Mouse (Mus musculus): ENCODE measurements around the gene Map4. TPM values are rescaled to one million over a fixed set of nuclear protein-coding genes. Genes with fewer than 3 reads are reported as not detected.
A peak's percentile ranks its signal among the peaks of the same experiment; 100 is the strongest.

Gene Map4
- 46.7 and 49.9 TPM in 2 replicates for polyA plus RNA-seq (2015; fragmentation: Nextera tagmentation; extraction: Ambion mirVana)

GRCm38 (mm10) chr9:109931257-109932171 lies at the start of gene Map4:
Map4 (plus strand) TSS chr9:109931460.
- Histone ChIP-seq H3K9me3 (no peaks in the 10 kb centered on the region), H3K27me3 (no peaks in the 10 kb centered on the region), H3K27ac (peak within 1 kb of the TSS; percentile 98), H3K36me3 (no peaks in the 10 kb centered on the region), H3K4me2 (peak within 1 kb of the TSS; percentile 82), H3K4me3 (peak within 1 kb of the TSS; percentile 86), H3K9ac (peak within 1 kb of the TSS; percentile 89), H3K4me1 (peaks cover 10% of the 10 kb centered on the region)
- WGBS, result under 1% methylated on average over 90 of the region's 94 CpGs
- peak; percentile 97 for ATAC-seq (ENCODE audit: borderline replicate concordance, extremely low read depth, low FRiP score, low TSS enrichment)

GRCm38 (mm10) chr9:109886259-109886658 lies 45.0 kb upstream of the Map4 start:
- WGBS, result 63% methylated on average over 4 of the region's 4 CpGs
- no peaks in the 10 kb centered on the region for H3K27me3 ChIP-seq
- H3K27ac ChIP-seq, result no peak overlapping the region
- H3K36me3 ChIP-seq, result peaks cover 99% of the 10 kb centered on the region
- no peaks in the 10 kb centered on the region for H3K9me3 ChIP-seq
- H3K4me2 ChIP-seq, result no peak overlapping the region
- no peaks in the 10 kb centered on the region for H3K4me1 ChIP-seq
- no peak overlapping the region for H3K9ac ChIP-seq
- no peak for ATAC-seq (ENCODE audit: borderline replicate concordance, extremely low read depth, low FRiP score, low TSS enrichment)
- no peak overlapping the region for H3K4me3 ChIP-seq

GRCm38 (mm10) chr9:109887321-109887720 lies 43.9 kb upstream of the Map4 start:
- no peaks in the 10 kb centered on the region for H3K27me3 ChIP-seq
- 88% methylated on average over 5 of the region's 5 CpGs for WGBS

GRCm38 (mm10) chr9:109891501-109891900 lies 39.8 kb upstream of the Map4 start:
- no peaks in the 10 kb centered on the region for H3K9me3 ChIP-seq
- H3K27ac ChIP-seq, result no peak overlapping the region
- no peak overlapping the region for H3K9ac ChIP-seq
- no peak for ATAC-seq (ENCODE audit: borderline replicate concordance, extremely low read depth, low FRiP score, low TSS enrichment)
- peaks cover 6% of the 10 kb centered on the region for H3K4me1 ChIP-seq
- H3K4me3 ChIP-seq, result no peak overlapping the region
- H3K27me3 ChIP-seq, result no peaks in the 10 kb centered on the region
- no peak overlapping the region for H3K4me2 ChIP-seq
- WGBS, result 83% methylated on average over 8 of the region's 8 CpGs
- H3K36me3 ChIP-seq, result peaks cover 77% of the 10 kb centered on the region

More at GRCm38 (mm10) chr9:109887321-109887720, 43.9 kb upstream of the Map4 start:
- no peak overlapping the region for H3K4me2 ChIP-seq
- peaks cover 99% of the 10 kb centered on the region for H3K36me3 ChIP-seq
- no peak overlapping the region for H3K27ac ChIP-seq
- no peak for ATAC-seq (ENCODE audit: borderline replicate concordance, extremely low read depth, low FRiP score, low TSS enrichment)
- H3K9ac ChIP-seq, result no peak overlapping the region
- H3K4me3 ChIP-seq, result no peak overlapping the region
- H3K4me1 ChIP-seq, result no peaks in the 10 kb centered on the region
- no peaks in the 10 kb centered on the region for H3K9me3 ChIP-seq

GRCm38 (mm10) chr9:109892651-109893250 lies 38.5 kb upstream of the Map4 start:
- 59% methylated on average over 5 of the region's 5 CpGs for WGBS
- no peaks in the 10 kb centered on the region for H3K27me3 ChIP-seq
- H3K36me3 ChIP-seq, result peaks cover 64% of the 10 kb centered on the region
- H3K4me1 ChIP-seq, result peaks cover 6% of the 10 kb centered on the region
- no peak overlapping the region for H3K4me3 ChIP-seq
- no peak overlapping the region for H3K27ac ChIP-seq
- ATAC-seq (ENCODE audit: borderline replicate concordance, extremely low read depth, low FRiP score, low TSS enrichment), result no peak
- no peak overlapping the region for H3K4me2 ChIP-seq
- H3K9me3 ChIP-seq, result no peaks in the 10 kb centered on the region
- no peak overlapping the region for H3K9ac ChIP-seq

GRCm38 (mm10) chr9:109894413-109895090 lies 36.7 kb upstream of the Map4 start:
- Histone ChIP-seq H3K4me2 (no peak overlapping the region), H3K36me3 (peaks cover 46% of the 10 kb centered on the region), H3K27me3 (no peaks in the 10 kb centered on the region), H3K27ac (peak overlapping the region; percentile 61), H3K9me3 (no peaks in the 10 kb centered on the region), H3K4me3 (no peak overlapping the region), H3K9ac (no peak overlapping the region), H3K4me1 (peaks cover 15% of the 10 kb centered on the region)
- ATAC-seq (ENCODE audit: borderline replicate concordance, extremely low read depth, low FRiP score, low TSS enrichment), result peak; percentile 74
- WGBS, result 21% methylated on average over 6 of the region's 6 CpGs

GRCm38 (mm10) chr9:109895593-109895992 lies 35.7 kb upstream of the Map4 start:
- Histone ChIP-seq H3K27ac (no peak overlapping the region), H3K9me3 (no peaks in the 10 kb centered on the region), H3K4me3 (no peak overlapping the region), H3K9ac (no peak overlapping the region), H3K36me3 (peaks cover 36% of the 10 kb centered on the region), H3K4me1 (peaks cover 18% of the 10 kb centered on the region), H3K4me2 (no peak overlapping the region), H3K27me3 (no peaks in the 10 kb centered on the region)
- ATAC-seq (ENCODE audit: borderline replicate concordance, extremely low read depth, low FRiP score, low TSS enrichment), result no peak
- 63% methylated on average over 6 of the region's 6 CpGs for WGBS

GRCm38 (mm10) chr9:109896253-109897150 lies 34.8 kb upstream of the Map4 start:
- peaks cover 27% of the 10 kb centered on the region for H3K36me3 ChIP-seq
- no peak overlapping the region for H3K4me3 ChIP-seq
- ATAC-seq (ENCODE audit: borderline replicate concordance, extremely low read depth, low FRiP score, low TSS enrichment), result no peak
- no peak overlapping the region for H3K9ac ChIP-seq
- no peaks in the 10 kb centered on the region for H3K9me3 ChIP-seq
- no peaks in the 10 kb centered on the region for H3K27me3 ChIP-seq
- no peak overlapping the region for H3K27ac ChIP-seq
- peaks cover 18% of the 10 kb centered on the region for H3K4me1 ChIP-seq
- no peak overlapping the region for H3K4me2 ChIP-seq
- WGBS, result 76% methylated on average over 8 of the region's 8 CpGs

- Histone ChIP-seq H3K36me3 (peaks cover 12% of the 10 kb centered on the region), H3K4me2 (no peak overlapping the region), H3K4me3 (no peak overlapping the region), H3K9ac (no peak overlapping the region), H3K4me1 (peaks cover 18% of the 10 kb centered on the region), H3K27ac (no peak overlapping the region), H3K27me3 (no peaks in the 10 kb centered on the region), H3K9me3 (no peaks in the 10 kb centered on the region)
- no peak for ATAC-seq (ENCODE audit: borderline replicate concordance, extremely low read depth, low FRiP score, low TSS enrichment)
- 14% methylated on average over 2 of the region's 2 CpGs for WGBS
Observed at GRCm38 (mm10) chr9:109898027-109898426, 33.2 kb upstream of the Map4 start.

GRCm38 (mm10) chr9:109899361-109899760 lies 31.9 kb upstream of the Map4 start:
- no peak overlapping the region for H3K9ac ChIP-seq
- peak overlapping the region; percentile 50; the same call in 1 of the 2 replicates for H3K27ac ChIP-seq
- H3K4me2 ChIP-seq, result no peak overlapping the region

GRCm38 (mm10) chr9:109899774-109900173 lies 31.5 kb upstream of the Map4 start:
- Histone ChIP-seq H3K27me3 (no peaks in the 10 kb centered on the region), H3K27ac (peak overlapping the region; percentile 50; the same call in 1 of the 2 replicates), H3K4me3 (no peak overlapping the region), H3K4me2 (no peak overlapping the region), H3K9ac (no peak overlapping the region), H3K9me3 (no peaks in the 10 kb centered on the region), H3K36me3 (no peaks in the 10 kb centered on the region), H3K4me1 (peaks cover 14% of the 10 kb centered on the region)
- WGBS, result 44% methylated on average over 8 of the region's 8 CpGs
- no peak for ATAC-seq (ENCODE audit: borderline replicate concordance, extremely low read depth, low FRiP score, low TSS enrichment)

More at GRCm38 (mm10) chr9:109899361-109899760, 31.9 kb upstream of the Map4 start:
- ATAC-seq (ENCODE audit: borderline replicate concordance, extremely low read depth, low FRiP score, low TSS enrichment), result no peak
- Histone ChIP-seq H3K36me3 (no peaks in the 10 kb centered on the region), H3K9me3 (no peaks in the 10 kb centered on the region), H3K4me1 (peaks cover 17% of the 10 kb centered on the region), H3K4me3 (no peak overlapping the region), H3K27me3 (no peaks in the 10 kb centered on the region)
- 37% methylated on average over 10 of the region's 15 CpGs for WGBS
